Mouse (Mus musculus) heart, embryonic 12.5 days (tissue): ENCODE data around the gene Gpr173. TPM values are rescaled to one million over a fixed set of nuclear protein-coding genes. Genes with fewer than 3 reads are reported as not detected.

Experiments used
- polyA plus RNA-seq: library from polyadenylated mRNA; unstranded; fragments of >200 nt; fragmentation: Nextera tagmentation; extraction: Ambion mirVana; gene quantifications from 2 replicates; pipeline ENCODE4 v1.2.1, GENCODE M21; 2016

The Gpr173 gene
- polyA plus RNA-seq, 1 experiment from 2014 or later = 2.9 TPM

Other genes starting within 250 kb of the Gpr173 start
- gene Iqsec2, start 224.4 kb downstream of the Gpr173 start, polyA plus RNA-seq = 22.1 and 25.0 TPM in 2 replicates
- gene Kdm5c, start 135.7 kb downstream of the Gpr173 start, polyA plus RNA-seq = 49.3 and 50.5 TPM in 2 replicates
- gene Kantr, start 41.2 kb downstream of the Gpr173 start, polyA plus RNA-seq = 8.8 and 10.9 TPM in 2 replicates
- 19.5 and 22.3 TPM in 2 replicates for gene Tspyl2, start 26.3 kb downstream of the Gpr173 start, polyA plus RNA-seq
- not detected in 2 replicates for gene Cldn34a, start 194.6 kb upstream of the Gpr173 start, polyA plus RNA-seq